Mouse (Mus musculus) liver, embryonic 13.5 days (tissue): Measurements from ENCODE around the gene Exosc5. TPM values are rescaled to one million over a fixed set of nuclear protein-coding genes. Genes with fewer than 3 reads are reported as not detected.
A peak's percentile ranks its signal among the peaks of the same experiment; 100 is the strongest.

Experiments used
- ATAC-seq: fragments of 200-750 bp; cut with Nextera tagmentation; 2 replicates; pipeline ENCODE4 v1.8.0; 2017; ENCODE audit warnings: low read depth, mild to moderate bottlenecking, moderate number of reproducible peaks, moderate library complexity
- DNase-seq: peaks from one replicate; pipeline ENCODE4 v3.0.0; 2022
- H3K27ac ChIP-seq: fragments of 300-500 bp; sonication (generic); 2 replicates; pipeline ENCODE4 v1.5.1; 2015; ENCODE audit warnings: moderate library complexity, mild to moderate bottlenecking, inconsistent platforms
- H3K27me3 ChIP-seq: fragments of 300-500 bp; sonication (generic); 2 replicates; pipeline ENCODE4 v1.6.1; 2015; ENCODE audit warnings: mild to moderate bottlenecking, inconsistent platforms
- H3K36me3 ChIP-seq: fragments of 300-500 bp; sonication (generic); 2 replicates; pipeline ENCODE4 v1.6.1; 2015; ENCODE audit warnings: mild to moderate bottlenecking, inconsistent platforms
- H3K4me1 ChIP-seq: fragments of 300-500 bp; sonication (generic); replicated peaks from 2 replicates; pipeline ENCODE4 v1.6.1; 2015; ENCODE audit warnings: inconsistent platforms
- H3K4me2 ChIP-seq: fragments of 300-500 bp; sonication (generic); 2 replicates; pipeline ENCODE4 v1.6.1; 2015; ENCODE audit warnings: inconsistent platforms, mild to moderate bottlenecking, moderate library complexity
- H3K4me3 ChIP-seq: fragments of 300-500 bp; sonication (generic); replicated peaks from 2 replicates; pipeline ENCODE4 v1.5.1; 2015; ENCODE audit warnings: mild to moderate bottlenecking, inconsistent platforms
- H3K9ac ChIP-seq: fragments of 300-500 bp; sonication (generic); 2 replicates; pipeline ENCODE4 v1.6.1; 2015; ENCODE audit warnings: mild to moderate bottlenecking, inconsistent platforms
- H3K9me3 ChIP-seq: fragments of 300-500 bp; sonication (generic); replicated peaks from 2 replicates; pipeline ENCODE4 v1.6.1; 2016; ENCODE audit warnings: inconsistent platforms
- WGBS: fragments of 180-500 bp; shearing (Covaris S2); methylation state at CpG from one replicate; pipeline ENCODE4 v1.1.7; 2015; ENCODE audit not compliant: insufficient replicate concordance; 5-methylcytosine and 5-hydroxymethylcytosine counted together
- polyA plus RNA-seq: library from polyadenylated mRNA; unstranded; fragments of >200 nt; fragmentation: Nextera tagmentation; extraction: Ambion mirVana; gene quantifications from 2 replicates; pipeline ENCODE4 v1.2.1, GENCODE M21; 2015

The Exosc5 gene
- polyA plus RNA-seq, result 62.3 and 68.8 TPM in 2 replicates

DNA sequence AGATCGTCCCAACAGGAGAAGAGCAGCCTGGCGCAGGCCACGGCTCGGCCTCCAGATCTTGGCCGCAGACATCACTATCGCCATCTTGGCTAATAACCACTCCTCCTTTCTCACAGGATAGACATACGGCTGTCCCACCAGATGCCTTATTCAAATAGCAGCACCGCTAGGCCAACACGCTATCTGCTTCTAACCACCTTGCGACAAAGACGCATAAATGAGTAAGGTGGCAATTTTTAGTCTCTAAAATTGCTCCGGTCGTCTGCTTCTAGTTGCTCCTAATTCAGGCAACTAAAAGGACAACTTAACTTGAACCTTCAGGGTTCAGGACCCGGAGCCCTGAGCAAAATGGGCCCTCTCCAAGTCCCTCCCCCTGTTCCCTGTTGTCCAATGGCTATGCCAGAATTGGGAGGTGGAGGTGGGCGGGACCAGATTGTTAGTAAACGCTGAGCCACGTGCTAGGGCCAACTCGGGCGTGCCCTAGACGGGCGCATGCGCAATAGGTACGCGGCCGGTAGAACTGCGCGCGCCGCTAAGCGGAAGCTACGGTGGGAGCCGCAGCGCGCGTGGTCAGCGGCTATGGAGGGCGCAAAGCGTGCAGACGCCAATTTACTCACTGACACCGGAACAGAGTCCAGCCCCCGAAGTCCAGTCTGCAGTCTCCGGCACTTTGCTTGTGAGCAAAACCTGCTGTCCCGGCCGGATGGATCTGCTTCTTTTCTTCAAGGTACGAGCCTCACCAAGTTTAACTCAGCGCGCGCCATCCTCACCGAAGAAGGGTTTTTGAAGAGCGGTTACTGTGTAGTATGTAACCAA lies at the start of gene Exosc5, which contains the start of gene Bckdha:
TSS of gene Exosc5 (plus strand) at position 508 of the 816 bp plus-strand sequence.
TSS of gene Bckdha (minus strand) at position 325 of the 816 bp plus-strand sequence.
- H3K27me3 ChIP-seq, result no peaks in the 10 kb centered on the region
- peaks cover 23% of the 10 kb centered on the region for H3K36me3 ChIP-seq
- peak within 1 kb of the TSS; percentile 80 for H3K4me2 ChIP-seq
- peak within 1 kb of the TSS; percentile 77 for H3K4me3 ChIP-seq
- WGBS, result under 1% methylated on average over 50 of the region's 50 CpGs
- H3K4me1 ChIP-seq, result peaks cover 36% of the 10 kb centered on the region
- DNase-seq (peak; percentile 99), ATAC-seq (peak; percentile 96)
- H3K9ac ChIP-seq, result peak within 1 kb of the TSS; percentile 80
- no peak within 1 kb of the TSS; the same call in 1 of the 2 replicates for H3K27ac ChIP-seq
- H3K9me3 ChIP-seq, result no peaks in the 10 kb centered on the region

DNA sequence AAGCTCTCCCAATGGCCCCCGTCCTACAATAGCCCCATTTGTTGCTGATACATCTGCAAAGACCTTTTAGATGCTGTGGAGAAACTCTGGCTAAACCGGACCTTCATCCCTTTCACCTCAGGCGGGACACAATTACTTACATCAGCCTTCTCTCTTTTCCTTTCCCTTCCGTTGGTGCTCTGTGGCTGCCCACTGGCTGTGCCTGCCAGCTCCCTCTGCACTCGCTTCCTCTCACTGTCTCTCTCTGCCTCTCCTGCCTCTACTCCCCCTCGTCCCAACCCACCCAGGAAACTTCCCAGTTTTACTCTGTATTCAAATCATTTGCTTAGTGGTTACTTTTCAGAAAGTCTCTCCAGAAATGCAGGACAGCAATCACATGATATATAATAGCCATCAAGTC lies 48.9 kb upstream of the Exosc5 start:
- H3K36me3 ChIP-seq, result no peaks in the 10 kb centered on the region
- no peak overlapping the region for H3K9ac ChIP-seq
- H3K27ac ChIP-seq, result no peak overlapping the region
- no peak for DNase-seq
- peaks cover 14% of the 10 kb centered on the region for H3K4me1 ChIP-seq
- H3K4me2 ChIP-seq, result no peak overlapping the region
- no peak for ATAC-seq
- H3K4me3 ChIP-seq, result no peak overlapping the region
- H3K27me3 ChIP-seq, result no peaks in the 10 kb centered on the region
- no peaks in the 10 kb centered on the region for H3K9me3 ChIP-seq
- 26% methylated on average over 6 of the region's 6 CpGs for WGBS

DNA sequence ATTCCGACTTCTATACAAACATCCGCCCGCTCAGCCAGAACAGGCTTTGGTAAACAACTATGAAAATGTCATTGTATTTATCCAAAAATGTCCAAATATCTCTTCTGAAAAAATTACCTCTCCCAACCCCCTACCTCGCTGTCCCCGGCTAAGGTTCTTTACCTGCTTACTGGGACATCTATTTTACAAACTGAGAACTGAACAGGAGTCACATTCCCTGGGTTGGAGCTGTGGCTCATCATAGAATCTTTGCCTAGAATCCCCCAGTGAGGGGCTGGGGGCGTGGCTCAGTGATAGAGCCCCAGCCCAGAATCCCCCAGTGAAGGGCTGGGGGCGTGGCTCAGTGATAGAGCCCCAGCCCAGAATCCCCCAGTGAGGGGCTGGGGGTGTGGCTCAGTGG lies 47.5 kb upstream of the Exosc5 start:
- 50% methylated on average over 7 of the region's 7 CpGs for WGBS
- Histone ChIP-seq H3K9me3 (no peaks in the 10 kb centered on the region), H3K4me2 (no peak overlapping the region), H3K9ac (no peak overlapping the region), H3K27me3 (no peaks in the 10 kb centered on the region), H3K27ac (no peak overlapping the region), H3K4me3 (no peak overlapping the region), H3K36me3 (no peaks in the 10 kb centered on the region), H3K4me1 (peaks cover 22% of the 10 kb centered on the region)
- DNase-seq, result no peak
- ATAC-seq, result no peak

DNA sequence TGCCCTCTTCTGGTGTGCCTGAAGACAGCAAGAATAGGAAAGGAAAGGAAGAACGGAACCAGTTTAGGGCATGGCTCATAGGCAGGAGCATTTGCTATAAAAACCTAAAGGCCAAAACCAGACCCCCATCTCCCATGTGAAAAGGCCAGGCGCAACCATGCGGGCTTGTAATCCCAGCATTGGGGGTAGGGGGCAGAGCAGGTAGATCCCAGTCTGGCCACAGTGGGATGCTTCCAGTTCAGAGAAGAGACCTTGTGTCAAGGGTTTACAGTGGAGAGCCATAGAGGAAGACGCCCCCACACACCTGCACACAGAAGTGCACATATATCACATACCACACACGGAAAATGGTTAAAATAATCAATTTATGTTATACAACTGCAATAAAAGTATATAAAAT lies 44.9 kb upstream of the Exosc5 start:
- H3K4me2 ChIP-seq, result no peak overlapping the region
- ATAC-seq, result no peak

DNA sequence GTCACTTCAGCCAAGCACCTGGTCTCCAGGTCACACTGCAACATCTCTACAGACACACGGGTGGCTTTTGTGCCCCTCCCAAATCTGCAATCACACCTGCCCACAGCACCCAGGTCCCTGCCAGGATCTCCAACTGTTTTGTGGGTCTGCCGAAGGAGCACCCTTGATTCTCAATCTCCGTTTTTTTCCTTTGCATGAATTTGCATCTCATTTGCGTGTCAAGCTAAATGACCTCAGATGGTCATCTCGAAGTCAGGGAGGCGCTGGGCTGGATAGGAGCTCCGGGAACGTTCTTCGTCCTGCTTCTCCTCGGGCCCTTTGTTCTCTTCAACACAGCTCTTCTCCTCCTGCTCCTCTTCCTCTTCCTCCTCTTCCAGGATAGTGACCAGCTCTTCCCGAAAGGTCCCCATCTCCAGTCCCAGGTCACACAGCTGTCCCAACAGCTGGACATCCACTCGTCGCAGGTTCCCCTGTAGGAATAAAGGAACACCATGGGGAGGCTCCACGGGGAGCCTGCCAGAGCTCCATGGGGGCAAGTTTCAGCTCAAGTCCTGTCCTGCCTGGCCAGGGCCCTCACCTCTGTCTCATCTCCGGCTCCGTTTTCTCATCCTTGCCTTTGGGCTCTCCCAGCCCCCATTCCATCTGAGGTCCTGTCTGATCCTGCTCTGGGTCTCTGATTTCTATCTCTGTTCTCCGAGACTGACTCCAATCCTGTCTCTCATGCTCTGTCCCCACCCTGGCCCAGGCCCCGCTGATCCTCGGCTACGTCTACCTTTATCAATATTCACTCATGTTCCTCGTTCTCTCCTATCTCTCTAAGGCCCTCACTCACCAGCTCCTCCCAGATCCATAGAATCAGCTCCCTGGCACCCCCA lies 43.9 kb upstream of the Exosc5 start:
- H3K9me3 ChIP-seq, result no peaks in the 10 kb centered on the region
- 52% methylated on average over 21 of the region's 21 CpGs for WGBS
- no peak overlapping the region for H3K4me2 ChIP-seq
- DNase-seq, result no peak
- H3K4me1 ChIP-seq, result peaks cover 22% of the 10 kb centered on the region
- H3K36me3 ChIP-seq, result no peaks in the 10 kb centered on the region
- no peak for ATAC-seq
- H3K27me3 ChIP-seq, result no peaks in the 10 kb centered on the region
- no peak overlapping the region for H3K9ac ChIP-seq
- no peak overlapping the region for H3K4me3 ChIP-seq
- H3K27ac ChIP-seq, result no peak overlapping the region

More for the DNA sequence above, 44.9 kb upstream of the Exosc5 start:
- H3K36me3 ChIP-seq, result no peaks in the 10 kb centered on the region
- no peak overlapping the region for H3K4me3 ChIP-seq
- no peak overlapping the region for H3K9ac ChIP-seq
- H3K27ac ChIP-seq, result no peak overlapping the region
- 75% methylated on average over 5 of the region's 5 CpGs for WGBS
- no peaks in the 10 kb centered on the region for H3K27me3 ChIP-seq
- peaks cover 19% of the 10 kb centered on the region for H3K4me1 ChIP-seq
- DNase-seq, result no peak
- H3K9me3 ChIP-seq, result no peaks in the 10 kb centered on the region

DNA sequence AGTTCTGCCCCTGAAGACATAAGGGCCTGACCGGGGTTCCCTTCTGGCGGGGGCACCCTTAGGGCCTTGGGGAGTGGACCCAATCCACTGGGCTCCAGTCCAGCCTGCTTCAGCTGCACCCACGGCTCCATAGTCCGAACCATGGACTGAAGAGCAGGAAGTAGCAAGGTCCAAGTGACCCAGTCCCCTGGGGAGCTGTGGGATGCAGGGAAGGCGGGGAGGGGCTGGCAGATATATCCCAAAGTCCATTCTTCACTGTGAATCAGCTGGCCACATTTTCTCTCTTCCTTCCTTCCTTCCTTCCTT lies 43.3 kb upstream of the Exosc5 start, which contains the start of gene Erich4:
TSS of gene Erich4 (minus strand) at position 187 of the 306 bp plus-strand sequence.
- no peak within 1 kb of the TSS for H3K27ac ChIP-seq
- H3K9me3 ChIP-seq, result no peaks in the 10 kb centered on the region
- no peak within 1 kb of the TSS for H3K4me2 ChIP-seq
- no peak within 1 kb of the TSS for H3K9ac ChIP-seq
- peaks cover 24% of the 10 kb centered on the region for H3K4me1 ChIP-seq
- H3K4me3 ChIP-seq, result no peak within 1 kb of the TSS
- 62% methylated on average over 5 of the region's 5 CpGs for WGBS
- H3K27me3 ChIP-seq, result no peaks in the 10 kb centered on the region
- DNase-seq (no peak), ATAC-seq (no peak)
- H3K36me3 ChIP-seq, result no peaks in the 10 kb centered on the region

DNA sequence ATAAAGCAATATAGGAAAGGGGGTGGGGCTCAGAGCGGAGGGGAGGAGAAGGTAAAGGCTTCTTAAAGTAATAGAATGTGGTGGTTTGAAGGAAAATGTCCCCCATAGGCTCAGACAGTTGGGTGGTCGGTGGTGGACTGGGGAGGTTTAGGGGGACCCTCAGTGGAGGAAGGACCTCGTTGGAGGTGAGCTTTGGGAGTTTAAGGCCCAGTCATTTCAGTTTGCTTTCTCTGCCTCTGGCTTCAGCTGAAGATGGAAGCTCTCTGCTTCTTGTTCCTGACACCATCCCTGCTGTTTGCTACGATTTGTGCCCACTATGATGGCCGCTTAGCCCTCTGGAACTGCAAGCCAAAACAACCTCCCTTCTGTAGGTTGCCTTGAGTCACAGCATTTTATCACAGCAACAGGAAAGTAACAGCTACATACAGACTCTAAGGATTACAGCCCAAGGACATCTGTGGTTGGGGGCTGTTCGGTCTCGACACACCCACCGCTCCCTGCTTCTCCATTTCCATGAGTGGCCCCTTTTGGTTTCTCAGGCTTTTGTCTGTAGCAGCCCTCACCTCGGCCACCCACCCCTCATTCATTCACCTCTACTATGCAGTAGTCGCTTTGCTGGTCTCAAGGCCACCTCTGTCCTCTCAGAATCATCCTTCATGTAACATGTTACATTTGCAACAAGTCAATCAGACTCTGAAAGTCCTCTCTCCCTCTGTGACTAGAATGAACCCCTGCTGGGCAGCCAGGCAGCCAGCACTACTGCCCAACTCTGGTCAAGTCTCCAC lies 41.4 kb upstream of the Exosc5 start:
- Histone ChIP-seq H3K27me3 (no peaks in the 10 kb centered on the region), H3K27ac (no peak overlapping the region), H3K9me3 (no peaks in the 10 kb centered on the region), H3K4me2 (no peak overlapping the region), H3K4me1 (peaks cover 24% of the 10 kb centered on the region), H3K9ac (no peak overlapping the region), H3K36me3 (peaks cover 9% of the 10 kb centered on the region; the same call in 1 of the 2 replicates), H3K4me3 (no peak overlapping the region)
- DNase-seq (no peak), ATAC-seq (no peak)
- WGBS, result 69% methylated on average over 10 of the region's 10 CpGs

DNA sequence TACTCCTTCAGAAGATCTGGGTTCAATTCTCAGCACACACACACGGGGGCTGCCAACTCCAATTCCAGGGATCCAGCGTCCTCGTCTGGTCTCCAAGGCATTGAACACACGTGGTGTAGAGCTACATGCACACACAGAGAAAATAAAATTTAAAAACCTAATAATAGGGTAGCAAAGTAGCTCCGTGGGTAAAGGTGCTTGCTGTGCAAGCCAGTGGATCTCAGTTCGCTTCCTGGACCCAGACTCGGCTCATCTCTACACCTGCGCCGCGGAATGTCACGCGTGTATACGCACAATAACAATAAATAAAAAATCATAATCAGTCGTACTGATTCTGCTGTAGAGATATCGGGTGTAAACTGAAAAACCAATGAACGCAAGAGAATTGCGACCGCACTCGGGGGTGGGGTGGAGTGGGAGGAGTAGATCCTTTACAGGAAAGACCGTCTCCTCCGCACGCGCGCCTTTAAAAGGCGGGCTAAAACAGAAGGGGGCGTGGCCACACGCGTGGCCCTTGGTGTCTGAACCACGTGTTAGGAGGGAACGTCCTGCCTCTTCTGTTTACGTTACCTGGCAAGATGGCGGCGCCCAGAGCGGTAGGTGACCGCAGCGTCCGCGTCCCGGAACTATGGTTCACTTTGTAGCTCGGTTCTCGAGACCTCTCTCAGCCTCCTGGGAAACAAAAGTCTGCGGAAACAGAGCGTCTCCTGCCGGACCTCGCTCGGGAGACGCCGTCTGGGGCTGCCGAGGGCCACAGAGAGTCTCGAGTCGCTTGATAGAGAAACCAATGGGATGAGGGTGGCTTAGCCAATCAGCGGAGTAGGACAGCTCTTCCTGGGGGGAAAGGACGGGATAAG lies 39.9 kb upstream of the Exosc5 start, which contains the start of gene Dmac2:
TSS of gene Dmac2 (plus strand) at position 550 of the 857 bp plus-strand sequence.
- Histone ChIP-seq H3K4me2 (peak within 1 kb of the TSS; percentile 73), H3K36me3 (peaks cover 13% of the 10 kb centered on the region; the same call in 1 of the 2 replicates), H3K9me3 (no peaks in the 10 kb centered on the region), H3K27me3 (no peaks in the 10 kb centered on the region), H3K9ac (peak within 1 kb of the TSS; percentile 59), H3K27ac (no peak within 1 kb of the TSS), H3K4me3 (peak within 1 kb of the TSS; percentile 67), H3K4me1 (peaks cover 24% of the 10 kb centered on the region)
- ATAC-seq (peak; percentile 90), DNase-seq (peak; percentile 87)
- WGBS, result 1% methylated on average over 53 of the region's 53 CpGs

DNA sequence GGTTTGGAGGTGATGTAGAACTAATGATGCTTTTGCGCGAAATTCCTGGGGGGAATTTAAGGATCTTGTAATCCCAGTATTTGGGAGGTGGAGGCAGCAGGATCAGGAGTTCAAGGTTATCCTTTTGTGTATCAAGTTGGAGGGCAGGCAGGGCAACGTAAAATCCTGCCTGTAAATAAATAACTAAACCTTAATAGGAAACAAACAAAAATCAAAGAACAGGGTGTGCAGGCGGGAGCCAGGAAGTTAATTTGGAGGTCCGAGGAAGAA lies 39.3 kb upstream of the Exosc5 start:
- peaks cover 14% of the 10 kb centered on the region; the same call in 1 of the 2 replicates for H3K36me3 ChIP-seq
- 19% methylated on average over 5 of the region's 5 CpGs for WGBS
- peak overlapping the region; percentile 59 for H3K9ac ChIP-seq
- H3K4me3 ChIP-seq, result peak overlapping the region; percentile 67
- no peak overlapping the region for H3K27ac ChIP-seq
- H3K9me3 ChIP-seq, result no peaks in the 10 kb centered on the region
- DNase-seq (no peak), ATAC-seq (no peak)
- H3K4me1 ChIP-seq, result peaks cover 24% of the 10 kb centered on the region
- peak overlapping the region; percentile 73 for H3K4me2 ChIP-seq
- no peaks in the 10 kb centered on the region for H3K27me3 ChIP-seq

DNA sequence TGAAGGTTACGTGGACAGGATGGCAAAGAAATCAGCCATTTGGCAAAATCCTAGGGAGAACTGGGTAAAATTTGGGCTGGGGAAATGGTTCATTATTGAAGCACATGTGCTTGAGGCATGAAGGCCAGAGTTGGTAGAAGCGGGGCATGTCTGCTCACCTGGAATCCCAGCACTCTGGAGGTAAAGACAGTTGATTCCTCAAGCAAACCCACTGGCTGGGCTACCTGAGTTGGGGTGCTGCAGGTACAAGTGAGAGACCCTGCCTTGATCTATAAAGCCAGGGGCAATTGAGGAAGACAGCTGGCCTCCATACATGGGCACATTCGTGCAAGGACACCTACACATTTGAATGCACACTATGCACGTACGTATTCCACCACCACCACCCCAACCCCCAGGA lies 38.9 kb upstream of the Exosc5 start:
- Histone ChIP-seq H3K4me1 (peaks cover 24% of the 10 kb centered on the region), H3K9ac (no peak overlapping the region; the same call in 1 of the 2 replicates), H3K9me3 (no peaks in the 10 kb centered on the region), H3K4me3 (peak overlapping the region; percentile 67), H3K27me3 (no peaks in the 10 kb centered on the region), H3K36me3 (peaks cover 16% of the 10 kb centered on the region; the same call in 1 of the 2 replicates), H3K27ac (no peak overlapping the region), H3K4me2 (peak overlapping the region; percentile 73)
- 80% methylated on average over 5 of the region's 5 CpGs for WGBS
- DNase-seq (no peak), ATAC-seq (no peak)
